Mouse (Mus musculus) urinary bladder, adult 2 months (tissue): ENCODE measurements around the gene Kcnf1. TPM values are rescaled to one million over a fixed set of nuclear protein-coding genes. Genes with fewer than 3 reads are reported as not detected.

ENCODE experiments used
- DNase-seq: peaks from one replicate; pipeline ENCODE4 v3.0.0; 2022; ENCODE audit warnings: low spot score
- polyA plus RNA-seq: library from polyadenylated mRNA; depleted of rRNA; stranded (reverse); fragments of >200 nt; gene quantifications from 2 replicates; pipeline ENCODE4 v1.2.3, GENCODE M21; 2012; rRNA removed

The Kcnf1 gene
- polyA plus RNA-seq, 1 experiment: 68.7 TPM

- DNase-seq: no peak
These were observed 17.1 kb downstream of the Kcnf1 start for GRCm38 (mm10) chr12:17159549-17159948.

GRCm38 (mm10) chr12:17157558-17157957 is 19.1 kb downstream of the Kcnf1 start:
- no peak for DNase-seq

GRCm38 (mm10) chr12:17155781-17156180 is 20.9 kb downstream of the Kcnf1 start:
- no peak for DNase-seq

- DNase-seq: no peak
These were observed 23.8 kb downstream of the Kcnf1 start for GRCm38 (mm10) chr12:17152840-17153239.

- no peak for DNase-seq
These were observed 27.8 kb downstream of the Kcnf1 start for GRCm38 (mm10) chr12:17148920-17149319.

GRCm38 (mm10) chr12:17141791-17142190 is 34.9 kb downstream of the Kcnf1 start:
- no peak for DNase-seq

GRCm38 (mm10) chr12:17140436-17140835 is 36.3 kb downstream of the Kcnf1 start:
- DNase-seq: no peak

- no peak for DNase-seq
These were observed 42.1 kb downstream of the Kcnf1 start for GRCm38 (mm10) chr12:17134546-17135096.

GRCm38 (mm10) chr12:17132243-17132642 is 44.4 kb downstream of the Kcnf1 start:
- no peak for DNase-seq

GRCm38 (mm10) chr12:17131563-17131962 is 45.1 kb downstream of the Kcnf1 start:
- no peak for DNase-seq

GRCm38 (mm10) chr12:17122881-17123280 is 53.8 kb downstream of the Kcnf1 start:
- peak; percentile 26 for DNase-seq

Other genes with a start within 250 kb of the Kcnf1 start
- gene Pqlc3, start 176.5 kb downstream of the Kcnf1 start, polyA plus RNA-seq: 23.4 and 24.4 TPM in 2 replicates
- gene 2410004P03Rik, start 165.2 kb downstream of the Kcnf1 start, polyA plus RNA-seq: 0.07 and 0.47 TPM in 2 replicates
- 104 and 115 TPM in 2 replicates for gene Pdia6, start 89.7 kb upstream of the Kcnf1 start, polyA plus RNA-seq
- gene Atp6v1c2, start 152.5 kb upstream of the Kcnf1 start, polyA plus RNA-seq: not detected in 2 replicates
- gene Nol10, start 171.6 kb upstream of the Kcnf1 start, polyA plus RNA-seq: 8.2 and 8.7 TPM in 2 replicates